In genomic region chr19:46877886-46878285, GRCm38 (mm10) we compare ENCODE assay signal across 11 mouse cellular contexts.
DNase-seq lines count a peak whose midpoint lies in the region; ATAC-seq and TF ChIP-seq lines count a peak whose summit lies in the region.
"Had no signal": no experiment of that assay in that cellular context is flagged by ENCODE, and none has a peak within 500 bp of the region (broad histone marks: within the 10 kb centered on the region; RNA-seq: fewer than 3 reads in every experiment).

No protein-coding gene starts in this region.

- no peak for TF ChIP-seq CTCF in kidney, adult 2 months (conservative IDR thresholded peaks at IDR 0.05; ENCODE audit: insufficient read depth, insufficient read length, low read depth, low read length)

- ATAC-seq in kidney, embryonic 15.5 days (replicated peaks; ENCODE audit: low FRiP score): no peak

- no peak overlapping the region for H3K27ac ChIP-seq in kidney, adult 2 months (ENCODE audit: insufficient read depth, low read depth, low read length)
- H3K27ac ChIP-seq in kidney, embryonic 15.5 days: no peak overlapping the region
- H3K27ac ChIP-seq: forebrain, embryonic 12.5 days; hindbrain, embryonic 10.5 days; kidney, postnatal 0 days had no signal

- no peak overlapping the region for H3K4me3 ChIP-seq in kidney, adult 2 months (ENCODE audit: insufficient read depth, low read depth, low read length)
- H3K4me3 ChIP-seq in kidney, embryonic 15.5 days (replicated peaks): no peak overlapping the region
- H3K4me3 ChIP-seq: forebrain, embryonic 12.5 days; hindbrain, embryonic 10.5 days had no signal

- no peaks in the 10 kb centered on the region for H3K9me3 ChIP-seq in kidney, embryonic 15.5 days (replicated peaks)
- H3K9me3 ChIP-seq: forebrain, embryonic 12.5 days; hindbrain, embryonic 10.5 days had no signal

- no peak overlapping the region for H3K9ac ChIP-seq in kidney, embryonic 15.5 days
- H3K9ac ChIP-seq: forebrain, embryonic 12.5 days had no signal

- no peak overlapping the region for H3K4me2 ChIP-seq in kidney, embryonic 15.5 days
- H3K4me2 ChIP-seq: forebrain, embryonic 12.5 days had no signal

- 60% methylated on average over 13 of the region's 13 CpGs for WGBS in kidney, adult 2 months
- 80% methylated on average over 13 of the region's 13 CpGs for WGBS in kidney, embryonic 15.5 days

- H3K4me1 ChIP-seq in kidney, adult 2 months (ENCODE audit: control insufficient read depth, insufficient read depth, low read length): peaks cover 15% of the 10 kb centered on the region; the same call in 1 of the 2 replicates
- H3K4me1 ChIP-seq in kidney, embryonic 15.5 days: no peaks in the 10 kb centered on the region
- H3K4me1 ChIP-seq: forebrain, embryonic 12.5 days; hindbrain, embryonic 10.5 days had no signal

- no peak for TF ChIP-seq POLR2A in kidney, adult 2 months (IDR thresholded peaks at IDR 0.05; ENCODE audit: low read depth, low read length)

- DNase-seq in cerebellum, adult 11-12 months: peak; percentile 39
- DNase-seq in cerebellum, adult 11 months: no peak
- DNase-seq in kidney, adult 2 months: peak; percentile 82
- peak; percentile 70 for DNase-seq in adrenal gland, postnatal 14 days
- peak; percentile 52 for DNase-seq in kidney, postnatal 14 days
- DNase-seq in spleen, postnatal 4 days (ENCODE audit: low spot score in 2 of 2): no peak
- no peak for DNase-seq in heart, adult 11 months

- no peaks in the 10 kb centered on the region for H3K36me3 ChIP-seq in kidney, adult 2 months (ENCODE audit: control insufficient read depth, insufficient read depth, low read length)
- H3K36me3 ChIP-seq in kidney, embryonic 15.5 days: peaks cover 12% of the 10 kb centered on the region; the same call in 1 of the 2 replicates

- H3K27me3 ChIP-seq in kidney, adult 2 months (replicated peaks; ENCODE audit: control insufficient read depth, insufficient read depth, low read length): no peaks in the 10 kb centered on the region
- no peaks in the 10 kb centered on the region for H3K27me3 ChIP-seq in kidney, embryonic 15.5 days
- H3K27me3 ChIP-seq: forebrain, embryonic 12.5 days had no signal

Comparison
In these comparisons a context has a peak if more than half of its experiments do, and no peak if none do; other contexts are left out.
1. DNase-seq: peak in cerebellum, adult 11-12 months (single experiment), kidney, adult 2 months (single experiment), adrenal gland, postnatal 14 days (single experiment) and kidney, postnatal 14 days (single experiment); none in cerebellum, adult 11 months (single experiment), spleen, postnatal 4 days (0 of 2) and heart, adult 11 months (single experiment).